Mouse (Mus musculus): ENCODE results near the gene Snhg11. TPM values are rescaled to one million over a fixed set of nuclear protein-coding genes. Genes with fewer than 3 reads are reported as not detected.
"Not testable (repeated sequence)": the region's sequence is repeated elsewhere in the genome, so short reads cannot be mapped to it uniquely, and the experiment has no call there.

Gene Snhg11
- polyA plus RNA-seq, 1 experiment from 2014 or later = 30.3 TPM

GRCm38 (mm10) chr2:158377811-158378210 is 2.4 kb downstream of the Snhg11 start:
- Histone ChIP-seq H3K4me3 (ENCODE audit: low read depth, low read length) (no peak overlapping the region), H3K36me3 (ENCODE audit: control insufficient read depth, insufficient read depth, low read length) (no peaks in the 10 kb centered on the region), H3K9ac (ENCODE audit: low read length) (no peak overlapping the region), H3K27ac (ENCODE audit: low read depth, low read length) (no peak overlapping the region), H3K4me1 (ENCODE audit: control insufficient read depth, insufficient read depth, low read length) (no peaks in the 10 kb centered on the region), H3K9me3 (replicated peaks; ENCODE audit: control insufficient read depth, low read length) (no peaks in the 10 kb centered on the region), H3K4me2 (ENCODE audit: low read length) (no peak overlapping the region), H3K27me3 (replicated peaks; ENCODE audit: control insufficient read depth, insufficient read depth, low read length) (peaks cover 7% of the 10 kb centered on the region; the same call in 1 of the 2 replicates)
- WGBS = 84% methylated on average over 1 of the region's 1 CpGs
- ATAC-seq (no peak), DNase-seq (ENCODE audit: low spot score) (no peak)

GRCm38 (mm10) chr2:158379354-158380078 is 4.1 kb downstream of the Snhg11 start:
- H3K27ac ChIP-seq (ENCODE audit: low read depth, low read length) = no peak overlapping the region
- no peaks in the 10 kb centered on the region for H3K4me1 ChIP-seq (ENCODE audit: control insufficient read depth, insufficient read depth, low read length)
- no peak overlapping the region for H3K9ac ChIP-seq (ENCODE audit: low read length)
- H3K4me3 ChIP-seq (ENCODE audit: low read depth, low read length) = no peak overlapping the region
- no peaks in the 10 kb centered on the region for H3K36me3 ChIP-seq (ENCODE audit: control insufficient read depth, insufficient read depth, low read length)
- no peak overlapping the region for H3K4me2 ChIP-seq (ENCODE audit: low read length)
- H3K27me3 ChIP-seq (replicated peaks; ENCODE audit: control insufficient read depth, insufficient read depth, low read length) = peaks cover 7% of the 10 kb centered on the region; the same call in 1 of the 2 replicates
- DNase-seq (ENCODE audit: low spot score) (peak; percentile 95), ATAC-seq (0 out of 2 replicates have a peak, but pooled peaks have one; percentile 19)
- WGBS = 46% methylated on average over 13 of the region's 13 CpGs
- no peaks in the 10 kb centered on the region for H3K9me3 ChIP-seq (replicated peaks; ENCODE audit: control insufficient read depth, low read length)

GRCm38 (mm10) chr2:158386072-158386471 is 10.6 kb downstream of the Snhg11 start:
- 48% methylated on average over 8 of the region's 8 CpGs for WGBS
- Histone ChIP-seq H3K36me3 (ENCODE audit: control insufficient read depth, insufficient read depth, low read length) (no peaks in the 10 kb centered on the region), H3K4me1 (ENCODE audit: control insufficient read depth, insufficient read depth, low read length) (no peaks in the 10 kb centered on the region), H3K4me3 (ENCODE audit: low read depth, low read length) (no peak overlapping the region), H3K4me2 (ENCODE audit: low read length) (no peak overlapping the region), H3K9me3 (replicated peaks; ENCODE audit: control insufficient read depth, low read length) (no peaks in the 10 kb centered on the region), H3K27me3 (replicated peaks; ENCODE audit: control insufficient read depth, insufficient read depth, low read length) (no peaks in the 10 kb centered on the region), H3K27ac (ENCODE audit: low read depth, low read length) (no peak overlapping the region), H3K9ac (ENCODE audit: low read length) (no peak overlapping the region)
- DNase-seq (ENCODE audit: low spot score) (no peak), ATAC-seq (no peak)

DNA sequence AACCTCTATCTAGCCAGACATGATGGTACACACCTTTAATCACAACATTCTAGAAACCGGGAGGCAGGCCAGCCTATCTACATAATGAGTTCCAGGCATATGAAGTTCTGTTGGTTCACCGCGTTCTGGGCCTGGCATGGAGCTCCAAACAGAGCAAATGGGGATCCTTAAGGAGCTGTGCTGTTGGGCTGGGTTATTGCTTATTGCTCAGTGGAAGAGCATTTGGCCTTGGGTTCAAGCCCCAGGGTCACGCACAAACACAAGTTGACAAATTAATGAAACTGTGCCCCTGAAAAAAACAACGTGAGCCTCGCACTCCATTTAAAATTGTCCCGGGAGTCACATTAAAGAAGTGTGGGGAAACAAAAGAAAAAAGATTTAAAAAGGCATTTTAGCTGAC is 14.0 kb downstream of the Snhg11 start:
- no peaks in the 10 kb centered on the region for H3K27me3 ChIP-seq (replicated peaks; ENCODE audit: control insufficient read depth, insufficient read depth, low read length)
- no peak overlapping the region for H3K27ac ChIP-seq (ENCODE audit: low read depth, low read length)
- ATAC-seq (no peak), DNase-seq (ENCODE audit: low spot score) (no peak)
- WGBS = 90% methylated on average over 7 of the region's 7 CpGs
- H3K4me3 ChIP-seq (ENCODE audit: low read depth, low read length) = no peak overlapping the region
- no peaks in the 10 kb centered on the region for H3K9me3 ChIP-seq (replicated peaks; ENCODE audit: control insufficient read depth, low read length)
- no peak overlapping the region for H3K9ac ChIP-seq (ENCODE audit: low read length)
- H3K4me2 ChIP-seq (ENCODE audit: low read length) = no peak overlapping the region
- H3K36me3 ChIP-seq (ENCODE audit: control insufficient read depth, insufficient read depth, low read length) = no peaks in the 10 kb centered on the region
- no peaks in the 10 kb centered on the region for H3K4me1 ChIP-seq (ENCODE audit: control insufficient read depth, insufficient read depth, low read length)

GRCm38 (mm10) chr2:158396369-158396768 is 20.9 kb downstream of the Snhg11 start:
- H3K9ac ChIP-seq (ENCODE audit: low read length) = no peak overlapping the region
- no peaks in the 10 kb centered on the region for H3K27me3 ChIP-seq (replicated peaks; ENCODE audit: control insufficient read depth, insufficient read depth, low read length)
- ATAC-seq (no peak), DNase-seq (ENCODE audit: low spot score) (no peak)
- no peak overlapping the region for H3K27ac ChIP-seq (ENCODE audit: low read depth, low read length)
- no peaks in the 10 kb centered on the region for H3K36me3 ChIP-seq (ENCODE audit: control insufficient read depth, insufficient read depth, low read length)
- H3K4me1 ChIP-seq (ENCODE audit: control insufficient read depth, insufficient read depth, low read length) = no peaks in the 10 kb centered on the region
- no peaks in the 10 kb centered on the region for H3K9me3 ChIP-seq (replicated peaks; ENCODE audit: control insufficient read depth, low read length)
- H3K4me3 ChIP-seq (ENCODE audit: low read depth, low read length) = no peak overlapping the region
- WGBS = 92% methylated on average over 6 of the region's 6 CpGs
- no peak overlapping the region for H3K4me2 ChIP-seq (ENCODE audit: low read length)

DNA sequence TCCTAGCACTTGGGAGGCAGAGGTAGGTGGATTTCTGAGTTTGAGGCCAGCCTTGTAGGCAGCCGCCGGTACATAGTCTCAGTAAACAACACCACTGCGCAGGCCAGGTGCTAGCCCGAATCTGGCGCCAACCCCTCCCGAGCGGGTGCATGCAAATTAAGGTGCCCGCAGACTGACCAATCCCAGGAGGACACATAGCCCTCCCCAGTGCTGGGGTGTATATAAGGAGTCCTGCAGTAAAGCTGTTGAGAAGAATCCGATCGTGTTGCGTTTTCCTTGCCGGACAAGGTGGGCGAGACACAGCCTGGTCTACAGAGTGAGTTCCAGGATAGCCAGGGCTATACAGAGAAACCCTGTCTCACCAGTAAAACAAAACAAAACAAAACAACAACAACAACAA is 21.7 kb downstream of the Snhg11 start:
- H3K4me2 ChIP-seq (ENCODE audit: low read length); H3K9me3 ChIP-seq (replicated peaks; ENCODE audit: control insufficient read depth, low read length); H3K27ac ChIP-seq (ENCODE audit: low read depth, low read length); H3K9ac ChIP-seq (ENCODE audit: low read length); H3K36me3 ChIP-seq (ENCODE audit: control insufficient read depth, insufficient read depth, low read length); DNase-seq (ENCODE audit: low spot score); H3K27me3 ChIP-seq (replicated peaks; ENCODE audit: control insufficient read depth, insufficient read depth, low read length); ATAC-seq; H3K4me3 ChIP-seq (ENCODE audit: low read depth, low read length); H3K4me1 ChIP-seq (ENCODE audit: control insufficient read depth, insufficient read depth, low read length): not testable (repeated sequence)
- 73% methylated on average over 13 of the region's 13 CpGs for WGBS

DNA sequence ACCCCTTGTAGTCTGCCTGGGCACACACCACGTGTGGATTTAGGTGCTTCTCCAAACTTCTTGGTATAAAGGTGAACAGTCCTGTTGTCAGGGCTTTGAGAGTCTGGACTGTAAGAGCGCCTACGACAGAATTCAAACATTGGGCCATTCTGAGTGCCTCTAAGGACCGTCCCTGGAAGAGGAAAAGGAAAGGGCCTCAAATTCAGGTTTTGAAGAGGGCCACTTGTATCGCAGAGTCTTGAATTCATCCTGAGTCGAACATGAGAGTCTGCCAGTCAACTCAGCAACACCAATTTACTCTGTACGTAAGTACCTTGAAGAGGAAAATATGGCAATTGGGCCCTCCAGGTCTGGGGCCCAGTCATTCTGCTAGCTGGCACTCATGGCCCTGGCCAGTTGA is 27.5 kb downstream of the Snhg11 start:
- H3K27ac ChIP-seq (ENCODE audit: low read depth, low read length) = no peak overlapping the region
- DNase-seq (ENCODE audit: low spot score) (no peak), ATAC-seq (no peak)
- WGBS = 84% methylated on average over 7 of the region's 7 CpGs
- no peak overlapping the region for H3K9ac ChIP-seq (ENCODE audit: low read length)
- no peaks in the 10 kb centered on the region for H3K9me3 ChIP-seq (replicated peaks; ENCODE audit: control insufficient read depth, low read length)
- no peaks in the 10 kb centered on the region for H3K4me1 ChIP-seq (ENCODE audit: control insufficient read depth, insufficient read depth, low read length)
- no peaks in the 10 kb centered on the region for H3K27me3 ChIP-seq (replicated peaks; ENCODE audit: control insufficient read depth, insufficient read depth, low read length)
- no peak overlapping the region for H3K4me2 ChIP-seq (ENCODE audit: low read length)
- H3K4me3 ChIP-seq (ENCODE audit: low read depth, low read length) = no peak overlapping the region
- no peaks in the 10 kb centered on the region for H3K36me3 ChIP-seq (ENCODE audit: control insufficient read depth, insufficient read depth, low read length)

GRCm38 (mm10) chr2:158408997-158409594 is 33.7 kb downstream of the Snhg11 start:
- Histone ChIP-seq H3K27ac (ENCODE audit: low read depth, low read length) (no peak overlapping the region), H3K4me3 (ENCODE audit: low read depth, low read length) (peak overlapping the region; percentile 92), H3K36me3 (ENCODE audit: control insufficient read depth, insufficient read depth, low read length) (no peaks in the 10 kb centered on the region), H3K9me3 (replicated peaks; ENCODE audit: control insufficient read depth, low read length) (no peaks in the 10 kb centered on the region), H3K4me1 (ENCODE audit: control insufficient read depth, insufficient read depth, low read length) (peaks cover 15% of the 10 kb centered on the region), H3K27me3 (replicated peaks; ENCODE audit: control insufficient read depth, insufficient read depth, low read length) (no peaks in the 10 kb centered on the region), H3K9ac (ENCODE audit: low read length) (peak overlapping the region; percentile 51; the same call in 1 of the 2 replicates), H3K4me2 (ENCODE audit: low read length) (peak overlapping the region; percentile 51)
- ATAC-seq = no peak
- 26% methylated on average over 14 of the region's 14 CpGs for WGBS
- no peak for DNase-seq (ENCODE audit: low spot score)

- Histone ChIP-seq H3K27ac (ENCODE audit: low read depth, low read length) (peak within 1 kb of the TSS; percentile 79), H3K4me2 (ENCODE audit: low read length) (peak within 1 kb of the TSS; percentile 92), H3K4me3 (ENCODE audit: low read depth, low read length) (peak within 1 kb of the TSS; percentile 92), H3K27me3 (replicated peaks; ENCODE audit: control insufficient read depth, insufficient read depth, low read length) (no peaks in the 10 kb centered on the region), H3K36me3 (ENCODE audit: control insufficient read depth, insufficient read depth, low read length) (no peaks in the 10 kb centered on the region), H3K4me1 (ENCODE audit: control insufficient read depth, insufficient read depth, low read length) (peaks cover 15% of the 10 kb centered on the region), H3K9me3 (replicated peaks; ENCODE audit: control insufficient read depth, low read length) (no peaks in the 10 kb centered on the region), H3K9ac (ENCODE audit: low read length) (peak within 1 kb of the TSS; percentile 91)
- under 1% methylated on average over 46 of the region's 46 CpGs for WGBS
- ATAC-seq = peak; percentile 94
- DNase-seq (ENCODE audit: low spot score) = peak; percentile 99
Measured at GRCm38 (mm10) chr2:158409595-158410021, 34.2 kb downstream of the Snhg11 start, which contains the start of gene Ralgapb. Gene Ralgapb, plus strand, starts transcription at chr2:158409848.

All from forebrain, embryonic 14.5 days (tissue).